ENCODE assay signal across 8 mouse cellular contexts in the genomic region with DNA sequence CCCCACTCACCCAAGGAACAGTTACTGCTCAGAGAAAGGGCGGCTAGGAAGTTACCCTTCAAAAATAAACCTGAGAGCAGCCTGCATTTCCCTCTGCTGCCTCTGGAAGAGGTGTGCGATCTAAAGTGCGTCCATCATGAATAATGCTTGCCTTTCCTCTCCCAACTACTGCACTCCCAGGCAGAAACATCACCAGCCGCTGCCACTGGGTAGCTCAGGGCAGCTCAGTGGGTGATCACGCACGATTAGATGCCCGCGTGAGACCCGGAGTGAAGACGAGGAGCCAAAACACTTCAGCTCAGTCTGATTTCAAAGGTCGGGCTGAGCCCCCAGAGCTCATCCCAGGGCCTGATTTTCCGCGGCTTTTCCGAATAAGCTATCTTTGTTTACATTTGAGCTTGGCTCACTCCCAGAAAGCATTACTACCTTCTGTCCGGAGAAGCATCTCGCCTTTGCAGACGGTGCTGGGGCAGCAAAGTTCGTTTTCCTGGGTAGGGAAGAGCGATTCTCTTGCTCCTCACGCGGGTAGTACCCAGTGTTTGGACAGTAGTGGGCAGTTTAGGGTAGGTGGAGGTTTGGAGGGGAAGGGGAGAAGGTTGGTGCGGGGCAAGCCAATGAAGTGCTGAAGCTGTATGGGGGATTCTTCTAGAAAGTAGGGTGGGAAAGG. TPM values are rescaled to one million over a fixed set of nuclear protein-coding genes. Genes with fewer than 3 reads are reported as not detected.
DNase-seq lines count a peak whose midpoint lies in the region; ATAC-seq lines count a peak whose summit lies in the region.

A gene (plus strand): TSS at position 162 of the 667 bp plus-strand sequence.

- peak; percentile 67 for ATAC-seq in hindbrain, embryonic 15.5 days (ENCODE audit: low FRiP score, low read depth)

- DNase-seq in ES-CJ7 (ENCODE audit: low read depth, low spot score), result peak; percentile 82
- peak; percentile 2 for DNase-seq in cerebellum, adult 9-11 months
- DNase-seq in frontal cortex, postnatal 10 days (ENCODE audit: low spot score in 2 of 2), result peak; percentile 14 to 15
- peak; percentile 31 to 54 for DNase-seq in left cerebral cortex, adult 8-10 months (ENCODE audit: low spot score in 2 of 2)
- peak; percentile 40 for DNase-seq in lung, postnatal 36 days
- peak; percentile 17 for DNase-seq in right cerebral cortex, postnatal 4 days
- DNase-seq in B cell, adult 2 months, result no peak

- H3K9me3 ChIP-seq in hindbrain, embryonic 15.5 days, result no peaks in the 10 kb centered on the region

- peak within 1 kb of the TSS; percentile 88 for H3K4me2 ChIP-seq in hindbrain, embryonic 15.5 days

- H3K27me3 ChIP-seq in hindbrain, embryonic 15.5 days, result no peaks in the 10 kb centered on the region

- H3K4me1 ChIP-seq in hindbrain, embryonic 15.5 days (replicated peaks), result peaks cover 19% of the 10 kb centered on the region

- peak within 1 kb of the TSS; percentile 85 for H3K9ac ChIP-seq in hindbrain, embryonic 15.5 days

- peak within 1 kb of the TSS; percentile 95 for H3K27ac ChIP-seq in hindbrain, embryonic 15.5 days (replicated peaks)

- no peaks in the 10 kb centered on the region for H3K36me3 ChIP-seq in hindbrain, embryonic 15.5 days

- WGBS in hindbrain, embryonic 15.5 days, result under 1% methylated on average over 22 of the region's 22 CpGs

- H3K4me3 ChIP-seq in hindbrain, embryonic 15.5 days, result peak within 1 kb of the TSS; percentile 84

RNA-seq across cellular contexts. Expression of the gene that starts here (rescaled TPM):
- 79.5 and 79.6 TPM in 2 replicates for polyA plus RNA-seq in hindbrain, embryonic 15.5 days (2015; fragmentation: Nextera tagmentation; extraction: Ambion mirVana)
- 10 to 100 TPM; 35.5 to 41.7 (median 39.2) TPM for total RNA-seq in left cerebral cortex, adult 8-10 months (2022)

Comparison
In these comparisons a context has a peak if more than half of its experiments do, and no peak if none do; other contexts are left out.
1. DNase-seq: peak in ES-CJ7 (single experiment), cerebellum, adult 9-11 months (single experiment), frontal cortex, postnatal 10 days (2 of 2), left cerebral cortex, adult 8-10 months (2 of 2), lung, postnatal 36 days (single experiment) and right cerebral cortex, postnatal 4 days (single experiment); none in B cell, adult 2 months (0 of 2).